Mouse (Mus musculus) heart, embryonic 11.5 days (tissue): ENCODE data around the gene Ccdc85b. TPM values are rescaled to one million over a fixed set of nuclear protein-coding genes. Genes with fewer than 3 reads are reported as not detected.

Source experiments
- ATAC-seq: fragments of 200-750 bp; cut with Nextera tagmentation; replicated peaks from 2 replicates; pipeline ENCODE4 v1.8.0; 2017; ENCODE audit warnings: moderate library complexity; ENCODE audit not compliant: insufficient number of reproducible peaks, low FRiP score, low TSS enrichment
- H3K27ac ChIP-seq: fragments of 300-500 bp; sonication (generic); 2 replicates; pipeline ENCODE4 v1.5.1; 2014; ENCODE audit warnings: mild to moderate bottlenecking, low read depth, low read length
- H3K27me3 ChIP-seq: fragments of 300-500 bp; sonication (generic); 2 replicates; pipeline ENCODE4 v1.6.1; 2014; ENCODE audit warnings: mild to moderate bottlenecking, low read length, mixed read lengths; ENCODE audit not compliant: control insufficient read depth, insufficient read depth
- H3K36me3 ChIP-seq: fragments of 300-500 bp; sonication (generic); 2 replicates; pipeline ENCODE4 v1.6.1; 2014; ENCODE audit warnings: mild to moderate bottlenecking, low read length, moderate library complexity, mixed read lengths; ENCODE audit not compliant: control insufficient read depth, insufficient read depth
- H3K4me1 ChIP-seq: fragments of 300-500 bp; sonication (generic); 2 replicates; pipeline ENCODE4 v1.6.1; 2014; ENCODE audit warnings: low read length; ENCODE audit not compliant: control insufficient read depth, insufficient read depth
- H3K4me2 ChIP-seq: fragments of 300-500 bp; sonication (generic); 2 replicates; pipeline ENCODE4 v1.6.1; 2014; ENCODE audit warnings: mild to moderate bottlenecking, moderate library complexity
- H3K4me3 ChIP-seq: fragments of 300-500 bp; sonication (generic); 2 replicates; pipeline ENCODE4 v1.5.1; 2014; ENCODE audit warnings: low read depth, low read length
- H3K9ac ChIP-seq: fragments of 300-500 bp; sonication (generic); 2 replicates; pipeline ENCODE4 v1.6.1; 2014; ENCODE audit warnings: mild to moderate bottlenecking, low read depth, low read length, moderate library complexity
- H3K9me3 ChIP-seq: fragments of 300-500 bp; sonication (generic); replicated peaks from 2 replicates; pipeline ENCODE4 v1.6.1; 2016; ENCODE audit warnings: low read length; ENCODE audit not compliant: control insufficient read depth
- WGBS: fragments of 180-500 bp; shearing (Covaris S2); extraction: QIAGEN DNeasy Blood & Tissue Kit; methylation state at CpG from one replicate; pipeline ENCODE4 v1.1.7; 2014; ENCODE audit not compliant: insufficient replicate concordance; 5-methylcytosine and 5-hydroxymethylcytosine counted together
- polyA plus RNA-seq: library from polyadenylated mRNA; unstranded; fragments of >200 nt; fragmentation: Nextera tagmentation; extraction: Ambion mirVana; gene quantifications from 2 replicates; pipeline ENCODE4 v1.2.1, GENCODE M21; 2014

Gene Ccdc85b
- polyA plus RNA-seq, 1 experiment from 2014 or later = 8.1 TPM

GRCm38 (mm10) chr19:5433951-5434350, 23.7 kb downstream of the Ccdc85b start:
- peak overlapping the region; percentile 67 for H3K9ac ChIP-seq
- H3K36me3 ChIP-seq = no peaks in the 10 kb centered on the region
- no peaks in the 10 kb centered on the region for H3K27me3 ChIP-seq
- H3K4me3 ChIP-seq = no peak overlapping the region
- H3K27ac ChIP-seq = peak overlapping the region; percentile 57; the same call in 1 of the 2 replicates
- whole genome bisulfite sequencing = 46% methylated on average over 7 of the region's 7 CpGs
- H3K4me1 ChIP-seq = peaks cover 9% of the 10 kb centered on the region
- no peaks in the 10 kb centered on the region for H3K9me3 ChIP-seq
- no peak for ATAC-seq
- H3K4me2 ChIP-seq = peak overlapping the region; percentile 79

DNA sequence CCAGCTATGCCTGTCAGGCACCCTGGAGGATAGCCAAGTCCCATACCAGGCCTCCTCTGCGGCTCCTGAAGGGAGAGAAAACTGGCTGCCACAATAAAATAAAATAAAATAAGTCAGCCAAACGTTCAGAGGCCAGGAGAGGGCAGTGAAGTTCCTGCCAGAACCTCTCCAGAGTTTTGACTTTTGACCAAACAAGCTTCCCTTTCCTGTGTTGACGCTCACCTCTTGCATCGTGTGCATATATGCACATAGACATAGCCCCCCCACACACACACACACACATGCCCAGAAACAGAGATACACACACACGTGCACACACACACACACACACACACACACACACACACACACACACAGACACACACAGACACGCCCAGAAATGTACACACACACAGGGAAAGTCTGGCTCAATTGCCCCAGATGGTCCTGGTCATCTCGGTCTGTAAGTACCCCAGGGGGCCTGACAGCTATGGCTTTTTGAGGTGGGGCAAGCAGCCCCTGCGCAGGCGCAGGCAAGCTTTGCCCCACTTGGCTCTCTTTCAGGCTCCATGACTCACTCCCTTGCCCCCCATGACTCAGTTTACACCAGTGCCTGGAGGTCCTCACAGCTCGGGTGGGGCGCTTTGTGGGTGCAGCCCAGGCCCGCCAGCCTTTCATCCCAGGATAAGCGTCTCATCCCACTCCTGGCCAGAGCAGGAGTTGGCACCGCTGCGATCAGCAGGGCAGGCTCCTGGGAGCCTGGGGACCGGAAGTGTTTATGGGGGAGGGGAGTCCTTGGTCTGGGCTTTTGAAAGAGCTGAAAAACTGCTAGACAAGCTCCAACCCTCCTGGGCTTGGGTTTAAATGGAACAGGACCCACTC, 24.5 kb downstream of the Ccdc85b start:
- peaks cover 9% of the 10 kb centered on the region for H3K4me1 ChIP-seq
- H3K4me2 ChIP-seq = peak overlapping the region; percentile 79
- H3K27ac ChIP-seq = peak overlapping the region; percentile 57
- peak overlapping the region; percentile 40 for H3K4me3 ChIP-seq
- no peaks in the 10 kb centered on the region for H3K9me3 ChIP-seq
- 7% methylated on average over 16 of the region's 16 CpGs for WGBS
- peak; percentile 32; the same call in 1 of the 2 replicates for ATAC-seq
- H3K27me3 ChIP-seq = no peaks in the 10 kb centered on the region
- H3K9ac ChIP-seq = peak overlapping the region; percentile 67
- H3K36me3 ChIP-seq = no peaks in the 10 kb centered on the region

GRCm38 (mm10) chr19:5431911-5432464, 25.7 kb downstream of the Ccdc85b start:
- Histone ChIP-seq H3K9me3 (no peaks in the 10 kb centered on the region), H3K36me3 (0 out of 2 replicates have a peak, but pooled peaks cover under 1% of the 10 kb centered on the region), H3K4me3 (no peak overlapping the region), H3K4me1 (peaks cover 9% of the 10 kb centered on the region), H3K27me3 (no peaks in the 10 kb centered on the region), H3K4me2 (no peak overlapping the region), H3K9ac (0 out of 2 replicates have a peak overlapping the region, but pooled peaks have one; percentile 10), H3K27ac (no peak overlapping the region)
- 73% methylated on average over 4 of the region's 4 CpGs for WGBS
- no peak for ATAC-seq

GRCm38 (mm10) chr19:5430408-5430807, 27.3 kb downstream of the Ccdc85b start:
- H3K4me3 ChIP-seq = no peak overlapping the region
- H3K4me2 ChIP-seq = no peak overlapping the region
- peaks cover 8% of the 10 kb centered on the region; the same call in 1 of the 2 replicates for H3K36me3 ChIP-seq
- no peaks in the 10 kb centered on the region for H3K9me3 ChIP-seq
- no peaks in the 10 kb centered on the region for H3K27me3 ChIP-seq
- no peak overlapping the region for H3K27ac ChIP-seq
- no peak overlapping the region for H3K9ac ChIP-seq
- H3K4me1 ChIP-seq = peaks cover 18% of the 10 kb centered on the region
- WGBS = 83% methylated on average over 1 of the region's 1 CpGs
- ATAC-seq = no peak

DNA sequence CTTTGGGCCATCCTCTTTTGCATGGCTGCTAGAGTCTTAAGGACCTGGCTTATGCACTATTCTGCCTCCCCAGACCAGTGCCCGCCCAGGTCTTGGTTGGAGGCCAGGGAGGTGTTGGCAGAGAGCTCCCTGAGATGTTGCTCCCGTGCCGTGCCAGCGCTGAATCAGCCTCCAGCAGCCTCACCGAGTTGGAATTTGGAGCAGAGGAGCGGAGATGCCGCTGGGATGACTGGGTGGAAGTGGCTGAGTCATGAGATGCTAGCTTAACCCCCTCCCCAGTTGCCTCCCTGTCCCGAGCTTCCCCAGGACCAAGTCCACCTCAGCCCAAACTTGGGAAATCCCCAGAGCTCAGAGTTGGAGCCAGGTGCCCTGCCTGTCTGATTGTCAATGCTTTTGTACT, 27.9 kb downstream of the Ccdc85b start:
- no peaks in the 10 kb centered on the region for H3K27me3 ChIP-seq
- H3K4me1 ChIP-seq = peaks cover 18% of the 10 kb centered on the region
- no peak overlapping the region for H3K4me2 ChIP-seq
- H3K27ac ChIP-seq = no peak overlapping the region
- H3K36me3 ChIP-seq = peaks cover 8% of the 10 kb centered on the region; the same call in 1 of the 2 replicates
- no peak overlapping the region for H3K4me3 ChIP-seq
- 66% methylated on average over 8 of the region's 8 CpGs for WGBS
- no peaks in the 10 kb centered on the region for H3K9me3 ChIP-seq
- H3K9ac ChIP-seq = 0 out of 2 replicates have a peak overlapping the region, but pooled peaks have one; percentile 10
- ATAC-seq = no peak

DNA sequence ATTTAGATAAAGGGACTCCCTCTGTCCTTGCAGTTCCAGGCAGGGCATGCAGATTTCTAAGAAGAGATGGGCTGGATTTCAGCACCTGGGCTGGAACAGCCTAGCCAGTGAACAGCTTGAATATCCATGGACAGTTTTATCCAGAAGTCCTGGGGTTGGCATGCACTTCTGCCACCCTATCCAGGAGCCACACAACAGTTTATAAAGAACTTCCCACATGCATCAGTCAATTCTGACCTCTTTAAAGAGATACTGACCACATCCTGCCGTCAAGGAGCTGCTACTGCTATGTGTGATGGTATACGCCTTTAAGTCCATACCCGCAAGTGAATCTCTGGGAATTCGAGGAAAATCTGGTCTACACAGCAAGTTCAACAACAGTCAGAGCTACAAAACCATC, 28.5 kb downstream of the Ccdc85b start:
- Histone ChIP-seq H3K4me3 (no peak overlapping the region), H3K4me2 (no peak overlapping the region), H3K27me3 (no peaks in the 10 kb centered on the region), H3K9me3 (no peaks in the 10 kb centered on the region), H3K27ac (no peak overlapping the region), H3K4me1 (peaks cover 18% of the 10 kb centered on the region), H3K9ac (no peak overlapping the region), H3K36me3 (peaks cover 8% of the 10 kb centered on the region; the same call in 1 of the 2 replicates)
- ATAC-seq = no peak
- WGBS = 74% methylated on average over 4 of the region's 4 CpGs

DNA sequence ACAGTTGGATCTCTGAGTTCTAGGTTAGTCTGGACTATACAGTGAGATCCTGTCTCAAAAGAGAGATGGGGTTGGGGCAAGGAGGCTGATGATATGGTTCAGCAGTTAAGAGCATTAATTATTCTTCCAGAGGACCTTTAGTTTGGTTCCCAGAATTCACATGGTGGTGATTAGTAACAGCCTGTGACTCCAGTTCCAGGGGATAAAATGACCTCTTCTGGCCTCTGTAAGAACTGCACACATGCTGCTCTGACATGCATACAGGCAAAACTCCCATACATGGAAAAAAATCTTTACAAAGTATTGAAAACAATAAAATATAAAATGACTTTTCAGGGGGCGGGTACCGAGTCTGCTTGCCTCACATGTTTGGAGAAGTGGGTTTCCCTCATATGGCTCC, 29.6 kb downstream of the Ccdc85b start:
- 85% methylated on average over 2 of the region's 2 CpGs for whole genome bisulfite sequencing
- Histone ChIP-seq H3K36me3 (peaks cover 8% of the 10 kb centered on the region; the same call in 1 of the 2 replicates), H3K9ac (no peak overlapping the region), H3K4me1 (peaks cover 19% of the 10 kb centered on the region), H3K27ac (no peak overlapping the region), H3K27me3 (no peaks in the 10 kb centered on the region), H3K9me3 (no peaks in the 10 kb centered on the region), H3K4me2 (no peak overlapping the region), H3K4me3 (no peak overlapping the region)
- no peak for ATAC-seq

DNA sequence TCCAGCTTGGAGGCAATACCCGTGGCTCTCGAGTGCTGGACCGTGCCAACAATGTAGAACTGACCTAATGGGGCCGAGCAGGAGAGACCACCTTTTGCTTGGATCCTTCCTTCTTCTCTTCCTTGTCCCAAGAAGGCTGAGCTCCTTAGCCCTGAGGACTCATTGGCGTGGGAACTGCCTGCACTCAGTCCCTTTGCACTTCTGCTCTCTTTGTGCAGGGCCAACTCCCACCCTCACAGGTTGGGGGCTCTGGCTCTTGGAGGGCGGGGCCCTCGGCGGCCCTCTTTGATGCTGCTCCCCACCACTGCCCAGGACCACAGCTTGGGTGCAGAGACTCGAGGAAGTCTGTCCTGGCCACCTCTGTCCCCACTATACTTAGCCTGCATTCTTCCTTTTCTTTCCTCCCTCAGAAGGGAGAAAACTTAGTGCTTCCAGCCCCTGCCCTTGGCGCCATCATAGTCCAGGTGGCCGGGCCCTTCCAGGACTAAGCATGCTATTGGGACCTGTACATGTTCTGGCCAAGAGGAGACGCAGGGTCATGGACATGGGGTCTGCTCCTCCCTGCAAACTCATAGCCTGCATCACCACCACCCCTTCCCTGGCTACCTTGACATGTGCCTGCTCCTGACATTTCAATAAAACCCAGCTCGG, 30.9 kb downstream of the Ccdc85b start:
- 90% methylated on average over 13 of the region's 13 CpGs for WGBS
- Histone ChIP-seq H3K36me3 (peaks cover 11% of the 10 kb centered on the region; the same call in 1 of the 2 replicates), H3K4me2 (peak overlapping the region; percentile 66), H3K27ac (no peak overlapping the region), H3K4me3 (peak overlapping the region; percentile 82; the same call in 1 of the 2 replicates), H3K9me3 (no peaks in the 10 kb centered on the region), H3K4me1 (peaks cover 19% of the 10 kb centered on the region), H3K9ac (no peak overlapping the region), H3K27me3 (no peaks in the 10 kb centered on the region)
- no peak for ATAC-seq
